Mouse (Mus musculus): ENCODE measurements around the gene Lrch4. TPM values are rescaled to one million over a fixed set of nuclear protein-coding genes. Genes with fewer than 3 reads are reported as not detected.
A peak's percentile ranks its signal among the peaks of the same experiment; 100 is the strongest.

The Lrch4 gene
- polyA plus RNA-seq, 1 experiment from 2014 or later, result 34.0 TPM

- ATAC-seq (ENCODE audit: low FRiP score, low read depth), result no peak; the same call in 1 of the 2 replicates
These were observed 28.7 kb upstream of the Lrch4 start for GRCm38 (mm10) chr5:137600281-137600618.

GRCm38 (mm10) chr5:137600619-137601364, 28.1 kb upstream of the Lrch4 start, which contains the start of gene Mospd3:
TSS of gene Mospd3 (minus strand) at chr5:137601058.
- peaks cover 31% of the 10 kb centered on the region for H3K4me1 ChIP-seq
- peak within 1 kb of the TSS; percentile 76 for H3K4me3 ChIP-seq
- H3K9ac ChIP-seq, result peak within 1 kb of the TSS; percentile 87
- H3K36me3 ChIP-seq, result peaks cover 32% of the 10 kb centered on the region
- H3K27me3 ChIP-seq, result no peaks in the 10 kb centered on the region
- H3K9me3 ChIP-seq, result no peaks in the 10 kb centered on the region
- H3K4me2 ChIP-seq (replicated peaks), result peak within 1 kb of the TSS; percentile 96
- WGBS, result under 1% methylated on average over 41 of the region's 41 CpGs
- ATAC-seq (ENCODE audit: low FRiP score, low read depth), result peak; percentile 96
- peak within 1 kb of the TSS; percentile 80 for H3K27ac ChIP-seq

More at GRCm38 (mm10) chr5:137600281-137600618, 28.7 kb upstream of the Lrch4 start:
- Histone ChIP-seq H3K27ac (peak overlapping the region; percentile 77), H3K9ac (peak overlapping the region; percentile 87), H3K4me3 (peak overlapping the region; percentile 76), H3K27me3 (no peaks in the 10 kb centered on the region), H3K36me3 (peaks cover 27% of the 10 kb centered on the region), H3K9me3 (no peaks in the 10 kb centered on the region), H3K4me1 (peaks cover 31% of the 10 kb centered on the region), H3K4me2 (replicated peaks) (peak overlapping the region; percentile 96)
- WGBS, result 3% methylated on average over 18 of the region's 19 CpGs

- Histone ChIP-seq H3K27me3 (no peaks in the 10 kb centered on the region), H3K4me1 (peaks cover 31% of the 10 kb centered on the region), H3K36me3 (peaks cover 38% of the 10 kb centered on the region), H3K9me3 (no peaks in the 10 kb centered on the region), H3K27ac (peak overlapping the region; percentile 63), H3K4me3 (peak overlapping the region; percentile 76), H3K9ac (peak overlapping the region; percentile 69), H3K4me2 (replicated peaks) (peak overlapping the region; percentile 96)
- WGBS, result under 1% methylated on average over 22 of the region's 22 CpGs
- ATAC-seq (ENCODE audit: low FRiP score, low read depth), result no peak
These were observed 27.6 kb upstream of the Lrch4 start for GRCm38 (mm10) chr5:137601365-137601729.

GRCm38 (mm10) chr5:137607860-137608653, 20.9 kb upstream of the Lrch4 start:
- H3K9me3 ChIP-seq, result no peaks in the 10 kb centered on the region
- peaks cover 59% of the 10 kb centered on the region for H3K4me1 ChIP-seq
- H3K27ac ChIP-seq, result no peak overlapping the region
- peak overlapping the region; percentile 76 for H3K4me2 ChIP-seq (replicated peaks)
- no peaks in the 10 kb centered on the region for H3K27me3 ChIP-seq
- 23% methylated on average over 26 of the region's 26 CpGs for WGBS
- peaks cover 37% of the 10 kb centered on the region for H3K36me3 ChIP-seq
- H3K9ac ChIP-seq, result peak overlapping the region; percentile 67
- peak overlapping the region; percentile 48 for H3K4me3 ChIP-seq
- no peak for ATAC-seq (ENCODE audit: low FRiP score, low read depth)

GRCm38 (mm10) chr5:137608654-137609190, 20.2 kb upstream of the Lrch4 start:
- 13% methylated on average over 23 of the region's 23 CpGs for WGBS
- no peaks in the 10 kb centered on the region for H3K27me3 ChIP-seq
- peak overlapping the region; percentile 76 for H3K4me2 ChIP-seq (replicated peaks)
- no peak for ATAC-seq (ENCODE audit: low FRiP score, low read depth)
- H3K36me3 ChIP-seq, result peaks cover 37% of the 10 kb centered on the region
- peak overlapping the region; percentile 67 for H3K9ac ChIP-seq
- peaks cover 61% of the 10 kb centered on the region for H3K4me1 ChIP-seq
- no peaks in the 10 kb centered on the region for H3K9me3 ChIP-seq
- peak overlapping the region; percentile 48 for H3K4me3 ChIP-seq
- 0 out of 2 replicates have a peak overlapping the region, but pooled peaks have one; percentile 28 for H3K27ac ChIP-seq

- H3K4me1 ChIP-seq, result peaks cover 63% of the 10 kb centered on the region
- H3K27me3 ChIP-seq, result no peaks in the 10 kb centered on the region
- no peak for ATAC-seq (ENCODE audit: low FRiP score, low read depth)
- H3K4me2 ChIP-seq (replicated peaks), result peak overlapping the region; percentile 76
- peak overlapping the region; percentile 99; the same call in 1 of the 2 replicates for H3K27ac ChIP-seq
- peak overlapping the region; percentile 48 for H3K4me3 ChIP-seq
- H3K9ac ChIP-seq, result peak overlapping the region; percentile 67
- WGBS, result 39% methylated on average over 3 of the region's 3 CpGs
- H3K36me3 ChIP-seq, result peaks cover 35% of the 10 kb centered on the region
- H3K9me3 ChIP-seq, result no peaks in the 10 kb centered on the region
These were observed 19.6 kb upstream of the Lrch4 start for GRCm38 (mm10) chr5:137609292-137609691.

- no peak for ATAC-seq (ENCODE audit: low FRiP score, low read depth)
- WGBS, result 33% methylated on average over 4 of the region's 4 CpGs
- peaks cover 63% of the 10 kb centered on the region for H3K4me1 ChIP-seq
- no peaks in the 10 kb centered on the region for H3K27me3 ChIP-seq
- H3K4me3 ChIP-seq, result peak overlapping the region; percentile 48
- H3K9me3 ChIP-seq, result no peaks in the 10 kb centered on the region
- peak overlapping the region; percentile 76 for H3K4me2 ChIP-seq (replicated peaks)
- H3K27ac ChIP-seq, result peak overlapping the region; percentile 99
- H3K9ac ChIP-seq, result peak overlapping the region; percentile 67
- H3K36me3 ChIP-seq, result peaks cover 29% of the 10 kb centered on the region
These were observed 18.9 kb upstream of the Lrch4 start for GRCm38 (mm10) chr5:137610056-137610455.

- no peaks in the 10 kb centered on the region for H3K27me3 ChIP-seq
- peaks cover 22% of the 10 kb centered on the region for H3K36me3 ChIP-seq
- no peaks in the 10 kb centered on the region for H3K9me3 ChIP-seq
- WGBS, result 1% methylated on average over 12 of the region's 12 CpGs
- H3K4me1 ChIP-seq, result peaks cover 63% of the 10 kb centered on the region
- peak overlapping the region; percentile 76 for H3K4me2 ChIP-seq (replicated peaks)
- H3K27ac ChIP-seq, result peak overlapping the region; percentile 99
- ATAC-seq (ENCODE audit: low FRiP score, low read depth), result peak; percentile 60
- peak overlapping the region; percentile 48 for H3K4me3 ChIP-seq
- peak overlapping the region; percentile 67 for H3K9ac ChIP-seq
These were observed 18.2 kb upstream of the Lrch4 start for GRCm38 (mm10) chr5:137610548-137611244.

GRCm38 (mm10) chr5:137611245-137611602, 17.7 kb upstream of the Lrch4 start:
- Histone ChIP-seq H3K36me3 (peaks cover 17% of the 10 kb centered on the region), H3K9ac (peak overlapping the region; percentile 67), H3K4me3 (peak overlapping the region; percentile 48), H3K4me2 (replicated peaks) (peak overlapping the region; percentile 76), H3K27ac (peak overlapping the region; percentile 99), H3K4me1 (peaks cover 63% of the 10 kb centered on the region), H3K9me3 (no peaks in the 10 kb centered on the region), H3K27me3 (no peaks in the 10 kb centered on the region)
- peak; percentile 62 for ATAC-seq (ENCODE audit: low FRiP score, low read depth)
- 2% methylated on average over 6 of the region's 6 CpGs for WGBS

- H3K9ac ChIP-seq, result peak overlapping the region; percentile 26; the same call in 1 of the 2 replicates
- peaks cover 58% of the 10 kb centered on the region for H3K4me1 ChIP-seq
These were observed 15.8 kb upstream of the Lrch4 start for GRCm38 (mm10) chr5:137613076-137613475.

GRCm38 (mm10) chr5:137613550-137613949, 15.4 kb upstream of the Lrch4 start, which contains the start of gene Pcolce:
TSS of gene Pcolce (minus strand) at chr5:137613784.
- Histone ChIP-seq H3K4me1 (peaks cover 53% of the 10 kb centered on the region), H3K36me3 (no peaks in the 10 kb centered on the region), H3K9me3 (no peaks in the 10 kb centered on the region), H3K27me3 (no peaks in the 10 kb centered on the region), H3K27ac (peak within 1 kb of the TSS; percentile 99), H3K4me3 (no peak within 1 kb of the TSS), H3K9ac (peak within 1 kb of the TSS; percentile 26; the same call in 1 of the 2 replicates), H3K4me2 (replicated peaks) (no peak within 1 kb of the TSS)
- no peak for ATAC-seq (ENCODE audit: low FRiP score, low read depth)
- WGBS, result 47% methylated on average over 11 of the region's 11 CpGs

More at GRCm38 (mm10) chr5:137613076-137613475, 15.8 kb upstream of the Lrch4 start:
- WGBS, result 71% methylated on average over 5 of the region's 5 CpGs
- Histone ChIP-seq H3K4me3 (no peak overlapping the region), H3K9me3 (no peaks in the 10 kb centered on the region), H3K36me3 (no peaks in the 10 kb centered on the region), H3K4me2 (replicated peaks) (no peak overlapping the region), H3K27me3 (no peaks in the 10 kb centered on the region), H3K27ac (peak overlapping the region; percentile 99)
- no peak for ATAC-seq (ENCODE audit: low FRiP score, low read depth)

All from limb, embryonic 13.5 days (tissue).